Mouse (Mus musculus): ENCODE measurements around the gene Pikfyve. TPM values are rescaled to one million over a fixed set of nuclear protein-coding genes. Genes with fewer than 3 reads are reported as not detected.
"Not testable (repeated sequence)": the region's sequence is repeated elsewhere in the genome, so short reads cannot be mapped to it uniquely, and the experiment has no call there.

Gene Pikfyve
- polyA plus RNA-seq, 1 experiment from 2014 or later = 3.7 TPM

DNA sequence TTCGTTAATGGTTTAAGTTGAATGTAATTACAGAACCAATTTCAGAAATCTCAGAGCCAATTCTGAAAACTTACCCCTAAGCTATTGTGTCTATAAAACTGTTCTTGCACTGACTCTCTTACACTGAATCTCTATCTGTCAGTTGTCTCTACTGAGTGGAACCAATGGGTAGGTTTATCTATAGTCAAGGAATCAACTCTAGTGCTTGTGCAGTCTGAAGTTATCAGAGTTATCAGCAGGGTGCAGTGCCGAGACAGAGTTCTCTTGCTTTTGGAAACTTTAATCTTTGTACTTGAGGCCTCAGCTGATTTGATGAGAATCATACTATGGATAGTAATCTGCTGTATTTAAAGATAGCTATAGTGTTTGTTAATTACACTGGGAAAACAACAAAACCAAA is 11.9 kb downstream of the Pikfyve start:
- Histone ChIP-seq H3K27me3 (ENCODE audit: control insufficient read depth, insufficient read depth, low read depth, low read length) (no peaks in the 10 kb centered on the region), H3K4me1 (ENCODE audit: control insufficient read depth, low read depth, low read length) (no peaks in the 10 kb centered on the region), H3K9me3 (replicated peaks; ENCODE audit: control insufficient read depth, low read length) (no peaks in the 10 kb centered on the region), H3K9ac (ENCODE audit: low read depth, low read length) (no peak overlapping the region), H3K27ac (ENCODE audit: low read length) (no peak overlapping the region), H3K36me3 (ENCODE audit: control insufficient read depth, insufficient read depth) (no peaks in the 10 kb centered on the region; the same call in 1 of the 2 replicates), H3K4me3 (ENCODE audit: low read depth, low read length) (no peak overlapping the region), H3K4me2 (ENCODE audit: low read depth, low read length) (no peak overlapping the region)
- ATAC-seq (ENCODE audit: low read depth) = no peak; the same call in 1 of the 2 replicates
- 61% methylated on average over 2 of the region's 2 CpGs for WGBS (ENCODE audit: insufficient replicate concordance)

GRCm38 (mm10) chr1:65198861-65199260 is 12.4 kb downstream of the Pikfyve start:
- no peaks in the 10 kb centered on the region for H3K9me3 ChIP-seq (replicated peaks; ENCODE audit: control insufficient read depth, low read length)
- no peak overlapping the region for H3K4me3 ChIP-seq (ENCODE audit: low read depth, low read length)
- H3K27ac ChIP-seq (ENCODE audit: low read length) = no peak overlapping the region
- ATAC-seq (ENCODE audit: low read depth) = no peak
- H3K4me2 ChIP-seq (ENCODE audit: low read depth, low read length) = no peak overlapping the region
- no peaks in the 10 kb centered on the region for H3K4me1 ChIP-seq (ENCODE audit: control insufficient read depth, low read depth, low read length)
- no peaks in the 10 kb centered on the region for H3K27me3 ChIP-seq (ENCODE audit: control insufficient read depth, insufficient read depth, low read depth, low read length)
- 75% methylated on average over 2 of the region's 2 CpGs for WGBS (ENCODE audit: insufficient replicate concordance)
- H3K9ac ChIP-seq (ENCODE audit: low read depth, low read length) = no peak overlapping the region
- no peaks in the 10 kb centered on the region for H3K36me3 ChIP-seq (ENCODE audit: control insufficient read depth, insufficient read depth)

- H3K36me3 ChIP-seq (ENCODE audit: control insufficient read depth, insufficient read depth) = peaks cover 3% of the 10 kb centered on the region; the same call in 1 of the 2 replicates
- WGBS (ENCODE audit: insufficient replicate concordance) = 67% methylated on average over 1 of the region's 1 CpGs
- no peaks in the 10 kb centered on the region for H3K9me3 ChIP-seq (replicated peaks; ENCODE audit: control insufficient read depth, low read length)
Measured at GRCm38 (mm10) chr1:65204299-65204698, 17.8 kb downstream of the Pikfyve start.

GRCm38 (mm10) chr1:65213214-65213613 is 26.7 kb downstream of the Pikfyve start:
- ATAC-seq (ENCODE audit: low read depth) = no peak
- Histone ChIP-seq H3K9me3 (replicated peaks; ENCODE audit: control insufficient read depth, low read length) (no peaks in the 10 kb centered on the region), H3K9ac (ENCODE audit: low read depth, low read length) (no peak overlapping the region), H3K4me2 (ENCODE audit: low read depth, low read length) (no peak overlapping the region), H3K4me1 (ENCODE audit: control insufficient read depth, low read depth, low read length) (no peaks in the 10 kb centered on the region), H3K4me3 (ENCODE audit: low read depth, low read length) (no peak overlapping the region), H3K27ac (ENCODE audit: low read length) (no peak overlapping the region), H3K36me3 (ENCODE audit: control insufficient read depth, insufficient read depth) (peaks cover 3% of the 10 kb centered on the region), H3K27me3 (ENCODE audit: control insufficient read depth, insufficient read depth, low read depth, low read length) (no peaks in the 10 kb centered on the region)
- WGBS (ENCODE audit: insufficient replicate concordance) = 72% methylated on average over 2 of the region's 2 CpGs

More at GRCm38 (mm10) chr1:65204299-65204698, 17.8 kb downstream of the Pikfyve start:
- Histone ChIP-seq H3K4me1 (ENCODE audit: control insufficient read depth, low read depth, low read length) (no peaks in the 10 kb centered on the region), H3K4me3 (ENCODE audit: low read depth, low read length) (no peak overlapping the region), H3K27ac (ENCODE audit: low read length) (no peak overlapping the region), H3K27me3 (ENCODE audit: control insufficient read depth, insufficient read depth, low read depth, low read length) (no peaks in the 10 kb centered on the region), H3K9ac (ENCODE audit: low read depth, low read length) (no peak overlapping the region), H3K4me2 (ENCODE audit: low read depth, low read length) (no peak overlapping the region)
- ATAC-seq (ENCODE audit: low read depth) = no peak

DNA sequence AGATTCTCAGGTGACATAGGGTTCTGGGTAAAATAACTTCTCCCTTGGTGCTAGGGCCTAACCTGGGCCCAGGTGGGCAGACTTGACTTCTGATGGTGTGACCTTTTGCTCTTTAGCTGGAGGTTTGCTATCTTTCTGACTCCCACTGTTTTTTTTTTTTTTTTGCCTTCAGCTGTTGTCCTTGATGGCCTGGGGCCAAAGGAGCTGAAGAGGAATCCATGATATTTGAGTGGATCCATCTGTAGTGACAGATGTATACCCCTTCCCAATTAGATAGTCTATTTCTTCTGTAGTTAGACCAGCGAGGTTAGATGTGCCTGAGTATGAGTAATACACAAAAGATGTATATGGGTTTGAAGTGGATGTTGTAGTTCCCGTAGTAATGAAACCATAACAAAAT is 31.1 kb downstream of the Pikfyve start:
- Histone ChIP-seq H3K27ac (ENCODE audit: low read length) (no peak overlapping the region), H3K4me3 (ENCODE audit: low read depth, low read length) (no peak overlapping the region), H3K27me3 (ENCODE audit: control insufficient read depth, insufficient read depth, low read depth, low read length) (no peaks in the 10 kb centered on the region), H3K4me2 (ENCODE audit: low read depth, low read length) (no peak overlapping the region), H3K9ac (ENCODE audit: low read depth, low read length) (no peak overlapping the region), H3K9me3 (replicated peaks; ENCODE audit: control insufficient read depth, low read length) (no peaks in the 10 kb centered on the region), H3K36me3 (ENCODE audit: control insufficient read depth, insufficient read depth) (peaks cover 7% of the 10 kb centered on the region), H3K4me1 (ENCODE audit: control insufficient read depth, low read depth, low read length) (no peaks in the 10 kb centered on the region)
- ATAC-seq (ENCODE audit: low read depth) = no peak
- 70% methylated on average over 2 of the region's 2 CpGs for WGBS (ENCODE audit: insufficient replicate concordance)

DNA sequence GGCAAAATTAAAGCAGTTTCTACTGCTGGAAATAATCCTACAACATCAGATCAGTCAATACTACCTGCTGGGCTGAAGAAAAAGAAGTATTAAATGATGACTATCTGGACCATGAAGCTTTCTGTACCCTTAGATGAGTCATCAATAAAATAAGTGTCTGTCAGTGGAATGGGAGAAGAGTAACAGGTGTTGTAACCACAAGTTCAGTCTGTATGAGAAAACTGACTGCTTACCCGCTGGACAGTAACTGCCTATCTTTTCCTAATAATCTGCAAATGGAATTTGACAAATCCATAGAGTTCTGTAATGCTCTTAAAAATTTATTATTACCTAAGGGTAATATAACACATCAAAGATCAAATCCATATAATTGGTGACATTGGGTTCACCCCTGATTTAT is 31.5 kb downstream of the Pikfyve start:
- Histone ChIP-seq H3K27ac (ENCODE audit: low read length) (no peak overlapping the region), H3K4me3 (ENCODE audit: low read depth, low read length) (no peak overlapping the region), H3K4me2 (ENCODE audit: low read depth, low read length) (no peak overlapping the region), H3K4me1 (ENCODE audit: control insufficient read depth, low read depth, low read length) (no peaks in the 10 kb centered on the region), H3K27me3 (ENCODE audit: control insufficient read depth, insufficient read depth, low read depth, low read length) (no peaks in the 10 kb centered on the region), H3K9me3 (replicated peaks; ENCODE audit: control insufficient read depth, low read length) (no peaks in the 10 kb centered on the region), H3K36me3 (ENCODE audit: control insufficient read depth, insufficient read depth) (peaks cover 7% of the 10 kb centered on the region), H3K9ac (ENCODE audit: low read depth, low read length) (no peak overlapping the region)
- 83% methylated on average over 1 of the region's 1 CpGs for WGBS (ENCODE audit: insufficient replicate concordance)
- ATAC-seq (ENCODE audit: low read depth) = no peak

GRCm38 (mm10) chr1:65223654-65224053 is 37.2 kb downstream of the Pikfyve start:
- H3K27me3 ChIP-seq (ENCODE audit: control insufficient read depth, insufficient read depth, low read depth, low read length) = no peaks in the 10 kb centered on the region
- no peak for ATAC-seq (ENCODE audit: low read depth)
- no peaks in the 10 kb centered on the region for H3K4me1 ChIP-seq (ENCODE audit: control insufficient read depth, low read depth, low read length)
- H3K9me3 ChIP-seq (replicated peaks; ENCODE audit: control insufficient read depth, low read length) = no peaks in the 10 kb centered on the region
- H3K9ac ChIP-seq (ENCODE audit: low read depth, low read length) = no peak overlapping the region
- H3K27ac ChIP-seq (ENCODE audit: low read length) = no peak overlapping the region
- H3K36me3 ChIP-seq (ENCODE audit: control insufficient read depth, insufficient read depth) = peaks cover 10% of the 10 kb centered on the region; the same call in 1 of the 2 replicates
- 85% methylated on average over 2 of the region's 2 CpGs for WGBS (ENCODE audit: insufficient replicate concordance)
- no peak overlapping the region for H3K4me3 ChIP-seq (ENCODE audit: low read depth, low read length)
- no peak overlapping the region for H3K4me2 ChIP-seq (ENCODE audit: low read depth, low read length)

GRCm38 (mm10) chr1:65227681-65228080 is 41.2 kb downstream of the Pikfyve start:
- no peaks in the 10 kb centered on the region for H3K9me3 ChIP-seq (replicated peaks; ENCODE audit: control insufficient read depth, low read length)
- 81% methylated on average over 2 of the region's 2 CpGs for WGBS (ENCODE audit: insufficient replicate concordance)
- no peak overlapping the region for H3K4me2 ChIP-seq (ENCODE audit: low read depth, low read length)
- no peaks in the 10 kb centered on the region for H3K4me1 ChIP-seq (ENCODE audit: control insufficient read depth, low read depth, low read length)
- peaks cover 5% of the 10 kb centered on the region; the same call in 1 of the 2 replicates for H3K36me3 ChIP-seq (ENCODE audit: control insufficient read depth, insufficient read depth)
- no peaks in the 10 kb centered on the region for H3K27me3 ChIP-seq (ENCODE audit: control insufficient read depth, insufficient read depth, low read depth, low read length)
- no peak overlapping the region for H3K27ac ChIP-seq (ENCODE audit: low read length)
- H3K4me3 ChIP-seq (ENCODE audit: low read depth, low read length) = no peak overlapping the region
- no peak overlapping the region for H3K9ac ChIP-seq (ENCODE audit: low read depth, low read length)
- no peak for ATAC-seq (ENCODE audit: low read depth)

DNA sequence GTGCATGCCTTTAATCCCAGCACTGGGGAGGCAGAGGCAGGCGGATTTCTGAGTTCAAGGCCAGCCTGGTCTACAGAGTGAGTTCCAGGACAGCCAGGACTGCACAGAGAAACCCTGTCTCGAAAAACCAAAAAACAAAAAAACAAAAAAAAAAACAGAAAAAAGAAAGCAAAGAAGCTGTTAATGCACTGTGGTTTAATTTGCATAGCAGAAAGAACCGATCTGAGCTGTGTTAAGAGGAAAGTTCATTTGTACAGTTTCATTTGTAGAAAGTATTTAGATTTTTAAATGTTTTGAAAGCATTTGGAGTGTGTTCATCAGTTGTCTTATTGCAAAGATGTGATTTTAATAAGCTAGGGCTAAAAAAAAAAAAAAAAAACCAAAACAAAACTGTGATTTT is 43.3 kb downstream of the Pikfyve start:
- WGBS (ENCODE audit: insufficient replicate concordance) = 78% methylated on average over 3 of the region's 3 CpGs
- not testable (repeated sequence) for ATAC-seq (ENCODE audit: low read depth); H3K4me2 ChIP-seq (ENCODE audit: low read depth, low read length); H3K36me3 ChIP-seq (ENCODE audit: control insufficient read depth, insufficient read depth); H3K27ac ChIP-seq (ENCODE audit: low read length); H3K4me1 ChIP-seq (ENCODE audit: control insufficient read depth, low read depth, low read length); H3K9me3 ChIP-seq (replicated peaks; ENCODE audit: control insufficient read depth, low read length); H3K27me3 ChIP-seq (ENCODE audit: control insufficient read depth, insufficient read depth, low read depth, low read length); H3K9ac ChIP-seq (ENCODE audit: low read depth, low read length); H3K4me3 ChIP-seq (ENCODE audit: low read depth, low read length)

All from liver, embryonic 16.5 days (tissue).